Mouse (Mus musculus): Measurements from ENCODE around the gene Slc30a9. TPM values are rescaled to one million over a fixed set of nuclear protein-coding genes. Genes with fewer than 3 reads are reported as not detected.

Slc30a9 gene
- polyA plus RNA-seq (2012; rRNA removed) (49.9 and 51.8 TPM in 2 replicates), polyA plus RNA-seq (2014; fragmentation: Nextera tagmentation; extraction: Ambion mirVana) (108 and 109 TPM in 2 replicates)

GRCm38 (mm10) chr5:67306698-67307521, at the start of gene Slc30a9:
Slc30a9 (plus strand) TSS chr5:67306955.
- Histone ChIP-seq H3K27me3 (ENCODE audit: control insufficient read depth, insufficient read depth, low read length) (no peaks in the 10 kb centered on the region), H3K9me3 (ENCODE audit: control insufficient read depth, low read length) (no peaks in the 10 kb centered on the region), H3K36me3 (ENCODE audit: control insufficient read depth, insufficient read depth, low read length) (0 out of 2 replicates have a peak, but pooled peaks cover 4% of the 10 kb centered on the region), H3K4me3 (replicated peaks; ENCODE audit: low read length) (peak within 1 kb of the TSS; percentile 97), H3K9ac (ENCODE audit: low read depth, low read length, severe bottlenecking) (peak within 1 kb of the TSS; percentile 84), H3K4me1 (ENCODE audit: control insufficient read depth, insufficient read depth, low read length) (peaks cover 6% of the 10 kb centered on the region), H3K27ac (replicated peaks; ENCODE audit: low read depth, low read length) (peak within 1 kb of the TSS; percentile 40; the same call in 1 of the 2 replicates), H3K4me2 (replicated peaks; ENCODE audit: low read depth, low read length, severe bottlenecking) (peak within 1 kb of the TSS; percentile 69)
- peak; percentile 93 for TF ChIP-seq POLR2A (IDR thresholded peaks at IDR 0.05; ENCODE audit: borderline replicate concordance, extremely low read depth, insufficient read depth, insufficient read length)
- 1% methylated on average over 73 of the region's 83 CpGs for WGBS
- DNase-seq (ENCODE audit: low spot score) = peak; percentile 82
- peak; percentile 97 for ATAC-seq (ENCODE audit: low FRiP score, low read depth)

GRCm38 (mm10) chr5:67258473-67258872, 48.3 kb upstream of the Slc30a9 start:
- Histone ChIP-seq H3K27me3 (ENCODE audit: control insufficient read depth, insufficient read depth, low read length) (no peaks in the 10 kb centered on the region), H3K4me1 (ENCODE audit: control insufficient read depth, insufficient read depth, low read length) (peaks cover 7% of the 10 kb centered on the region; the same call in 1 of the 2 replicates), H3K4me2 (replicated peaks; ENCODE audit: low read depth, low read length, severe bottlenecking) (no peak overlapping the region), H3K9me3 (ENCODE audit: control insufficient read depth, low read length) (no peaks in the 10 kb centered on the region), H3K27ac (replicated peaks; ENCODE audit: low read depth, low read length) (no peak overlapping the region), H3K9ac (ENCODE audit: low read depth, low read length, severe bottlenecking) (no peak overlapping the region), H3K4me3 (replicated peaks; ENCODE audit: low read length) (no peak overlapping the region), H3K36me3 (ENCODE audit: control insufficient read depth, insufficient read depth, low read length) (0 out of 2 replicates have a peak, but pooled peaks cover 3% of the 10 kb centered on the region)
- DNase-seq (ENCODE audit: low spot score) (no peak), ATAC-seq (ENCODE audit: low FRiP score, low read depth) (no peak)
- 70% methylated on average over 9 of the region's 9 CpGs for WGBS
- no peak for TF ChIP-seq POLR2A (IDR thresholded peaks at IDR 0.05; ENCODE audit: borderline replicate concordance, extremely low read depth, insufficient read depth, insufficient read length)

GRCm38 (mm10) chr5:67260159-67260530, 46.6 kb upstream of the Slc30a9 start:
- Histone ChIP-seq H3K27ac (replicated peaks; ENCODE audit: low read depth, low read length) (no peak overlapping the region), H3K4me3 (replicated peaks; ENCODE audit: low read length) (peak overlapping the region; percentile 78), H3K36me3 (ENCODE audit: control insufficient read depth, insufficient read depth, low read length) (peaks cover 19% of the 10 kb centered on the region), H3K4me2 (replicated peaks; ENCODE audit: low read depth, low read length, severe bottlenecking) (peak overlapping the region; percentile 76), H3K27me3 (ENCODE audit: control insufficient read depth, insufficient read depth, low read length) (no peaks in the 10 kb centered on the region), H3K9me3 (ENCODE audit: control insufficient read depth, low read length) (no peaks in the 10 kb centered on the region), H3K4me1 (ENCODE audit: control insufficient read depth, insufficient read depth, low read length) (peaks cover 7% of the 10 kb centered on the region; the same call in 1 of the 2 replicates), H3K9ac (ENCODE audit: low read depth, low read length, severe bottlenecking) (peak overlapping the region; percentile 82)
- DNase-seq (ENCODE audit: low spot score) = no peak
- TF ChIP-seq POLR2A (IDR thresholded peaks at IDR 0.05; ENCODE audit: borderline replicate concordance, extremely low read depth, insufficient read depth, insufficient read length) = no peak
- under 1% methylated on average over 9 of the region's 9 CpGs for WGBS
- no peak for ATAC-seq (ENCODE audit: low FRiP score, low read depth)

DNA sequence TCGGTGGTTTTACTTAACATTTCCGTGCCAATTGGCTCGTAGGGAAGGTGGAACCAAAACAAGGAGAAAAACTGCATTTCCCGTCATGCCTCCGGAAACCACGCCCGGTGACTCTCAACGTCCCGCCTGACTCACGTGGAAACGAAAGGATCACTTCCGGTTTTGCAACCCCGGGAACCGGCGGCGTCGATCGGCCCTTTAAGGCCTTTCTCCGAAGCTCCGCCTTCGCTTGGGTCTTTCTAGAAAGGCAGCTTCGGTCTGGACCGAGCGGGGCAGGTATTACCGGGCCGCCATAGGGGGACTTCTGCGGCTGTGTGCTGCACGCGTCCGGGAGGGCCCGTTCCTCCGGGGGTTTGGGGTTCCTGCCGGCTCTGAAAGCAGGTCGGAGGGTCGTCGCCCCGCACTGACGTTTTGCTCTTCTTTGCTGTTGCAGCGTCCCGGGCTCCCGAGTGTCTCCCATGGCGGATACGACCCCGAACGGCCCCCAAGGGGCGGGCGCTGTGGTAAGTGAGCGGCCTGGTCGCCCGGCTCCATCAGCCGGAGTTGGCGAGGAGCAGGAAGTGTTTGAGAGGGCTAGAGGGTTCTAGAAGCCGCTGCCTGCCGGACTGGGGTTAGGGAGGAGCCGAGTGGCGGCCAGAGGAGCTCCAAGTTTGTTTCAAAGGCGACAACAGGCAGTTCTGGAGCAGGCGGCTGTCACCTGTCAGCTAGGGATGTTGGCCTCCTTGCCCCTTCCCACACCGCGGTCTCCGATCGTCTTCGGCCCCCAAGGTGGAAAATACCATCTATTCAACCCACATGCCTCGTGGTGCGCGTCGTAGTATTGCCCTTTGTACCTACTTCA, 46.0 kb upstream of the Slc30a9 start, which contains the start of gene Tmem33:
Gene Tmem33 (plus strand): TSS at position 35 of the 841 bp plus-strand sequence.
- Histone ChIP-seq H3K4me2 (replicated peaks; ENCODE audit: low read depth, low read length, severe bottlenecking) (peak within 1 kb of the TSS; percentile 76), H3K9ac (ENCODE audit: low read depth, low read length, severe bottlenecking) (peak within 1 kb of the TSS; percentile 82), H3K27ac (replicated peaks; ENCODE audit: low read depth, low read length) (peak within 1 kb of the TSS; percentile 89), H3K36me3 (ENCODE audit: control insufficient read depth, insufficient read depth, low read length) (peaks cover 24% of the 10 kb centered on the region), H3K27me3 (ENCODE audit: control insufficient read depth, insufficient read depth, low read length) (no peaks in the 10 kb centered on the region), H3K4me3 (replicated peaks; ENCODE audit: low read length) (peak within 1 kb of the TSS; percentile 78), H3K4me1 (ENCODE audit: control insufficient read depth, insufficient read depth, low read length) (peaks cover 7% of the 10 kb centered on the region; the same call in 1 of the 2 replicates), H3K9me3 (ENCODE audit: control insufficient read depth, low read length) (no peaks in the 10 kb centered on the region)
- under 1% methylated on average over 67 of the region's 67 CpGs for WGBS
- no peak for TF ChIP-seq POLR2A (IDR thresholded peaks at IDR 0.05; ENCODE audit: borderline replicate concordance, extremely low read depth, insufficient read depth, insufficient read length)
- ATAC-seq (ENCODE audit: low FRiP score, low read depth) (peak; percentile 93), DNase-seq (ENCODE audit: low spot score) (peak; percentile 95)

- 90% methylated on average over 7 of the region's 7 CpGs for WGBS
- Histone ChIP-seq H3K4me2 (replicated peaks; ENCODE audit: low read depth, low read length, severe bottlenecking) (no peak overlapping the region), H3K27me3 (ENCODE audit: control insufficient read depth, insufficient read depth, low read length) (no peaks in the 10 kb centered on the region), H3K36me3 (ENCODE audit: control insufficient read depth, insufficient read depth, low read length) (peaks cover 41% of the 10 kb centered on the region), H3K9me3 (ENCODE audit: control insufficient read depth, low read length) (no peaks in the 10 kb centered on the region), H3K4me1 (ENCODE audit: control insufficient read depth, insufficient read depth, low read length) (peaks cover 7% of the 10 kb centered on the region; the same call in 1 of the 2 replicates), H3K4me3 (replicated peaks; ENCODE audit: low read length) (no peak overlapping the region), H3K9ac (ENCODE audit: low read depth, low read length, severe bottlenecking) (no peak overlapping the region), H3K27ac (replicated peaks; ENCODE audit: low read depth, low read length) (no peak overlapping the region)
- no peak for TF ChIP-seq POLR2A (IDR thresholded peaks at IDR 0.05; ENCODE audit: borderline replicate concordance, extremely low read depth, insufficient read depth, insufficient read length)
- DNase-seq (ENCODE audit: low spot score) (no peak), ATAC-seq (ENCODE audit: low FRiP score, low read depth) (no peak)
Observed at GRCm38 (mm10) chr5:67262964-67263363, 43.8 kb upstream of the Slc30a9 start.

Data from limb, embryonic 14.5 days (tissue).